Comparison of ENCODE assay signal across 12 mouse cellular contexts in the genomic region with DNA sequence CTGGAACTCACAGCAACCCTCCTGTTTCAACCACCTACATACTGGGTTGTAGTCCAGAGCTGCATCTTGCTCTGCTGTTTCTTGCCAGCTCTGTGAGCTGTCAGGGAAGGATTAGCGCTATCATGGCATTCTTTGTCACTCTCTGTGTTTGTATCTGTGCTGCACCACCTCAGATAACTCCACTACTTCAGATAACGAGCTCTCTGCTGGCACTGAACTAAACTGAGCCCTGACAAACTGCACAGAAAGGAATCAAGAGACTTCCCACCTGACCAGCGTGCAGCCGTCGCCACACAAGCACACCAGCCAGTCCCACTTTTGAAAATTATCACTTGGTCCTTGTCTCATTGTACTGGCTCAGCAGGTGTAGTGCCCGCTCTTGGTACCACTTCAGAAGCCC.
"Had no signal": no experiment of that assay in that cellular context is flagged by ENCODE, and none has a peak within 500 bp of the region (broad histone marks: within the 10 kb centered on the region; RNA-seq: fewer than 3 reads in every experiment).

No protein-coding gene starts in this region.

- H3K4me3 ChIP-seq: limb, embryonic 15.5 days; midbrain, embryonic 10.5 days; myocyte; neural tube, embryonic 15.5 days had no signal

- H3K9me3 ChIP-seq: limb, embryonic 15.5 days; midbrain, embryonic 10.5 days; neural tube, embryonic 15.5 days had no signal

- DNase-seq: layer of hippocampus, adult 9-11 months; layer of hippocampus, postnatal 36 days; lung, adult 18-20 months; right cerebral cortex, adult 18-20 months; right cerebral cortex, postnatal 25 days; thymus, postnatal 36 days had no signal

- H3K4me2 ChIP-seq: limb, embryonic 15.5 days; neural tube, embryonic 15.5 days had no signal

- H3K36me3 ChIP-seq: limb, embryonic 15.5 days; midbrain, embryonic 10.5 days; neural tube, embryonic 15.5 days had no signal

- H3K27ac ChIP-seq: kidney, postnatal 0 days; limb, embryonic 15.5 days; liver, embryonic 14.5 days; midbrain, embryonic 10.5 days; neural tube, embryonic 15.5 days had no signal

- H3K9ac ChIP-seq: limb, embryonic 15.5 days; liver, embryonic 14.5 days; neural tube, embryonic 15.5 days had no signal
